Mouse (Mus musculus) lung, postnatal 25 days (tissue): Measurements from ENCODE around the gene Fam193b.
"Not testable (repeated sequence)": the region's sequence is repeated elsewhere in the genome, so short reads cannot be mapped to it uniquely, and the experiment has no call there.

Experiments used
- DNase-seq: peaks from one replicate; pipeline ENCODE4 v3.0.0; 2022; ENCODE audit warnings: low spot score

Gene Fam193b

GRCm38 (mm10) chr13:55571027-55571751, at the start of gene Fam193b:
Gene Fam193b, minus strand, starts transcription at chr13:55571120.
- DNase-seq, result peak; percentile 95

GRCm38 (mm10) chr13:55620275-55620674, 49.4 kb upstream of the Fam193b start:
- DNase-seq, result no peak

DNA sequence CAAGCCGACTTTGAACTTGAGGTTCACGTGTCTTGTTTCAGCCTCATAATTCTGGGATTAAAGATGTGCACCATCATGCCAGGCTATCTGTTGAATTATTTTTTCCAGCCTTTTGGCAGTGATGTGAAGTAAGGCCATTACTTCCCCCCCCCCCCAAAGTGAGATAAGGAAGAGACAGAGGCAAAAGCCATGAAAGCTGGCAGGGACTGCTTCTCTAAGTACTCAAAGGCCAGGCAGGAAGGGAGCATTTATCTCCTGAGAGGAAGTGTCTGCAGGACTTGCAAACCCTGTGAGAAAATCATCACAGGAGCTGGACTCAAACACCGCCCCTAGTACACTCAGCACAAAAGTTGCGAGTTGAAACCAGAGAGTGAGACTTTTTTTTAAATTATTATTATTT, 48.4 kb upstream of the Fam193b start:
- DNase-seq, result no peak

- no peak for DNase-seq
Measured at GRCm38 (mm10) chr13:55613471-55613870, 42.6 kb upstream of the Fam193b start.

GRCm38 (mm10) chr13:55611996-55612395, 41.1 kb upstream of the Fam193b start:
- DNase-seq, result no peak

- DNase-seq, result no peak
Measured at GRCm38 (mm10) chr13:55607624-55608006, 36.7 kb upstream of the Fam193b start.

DNA sequence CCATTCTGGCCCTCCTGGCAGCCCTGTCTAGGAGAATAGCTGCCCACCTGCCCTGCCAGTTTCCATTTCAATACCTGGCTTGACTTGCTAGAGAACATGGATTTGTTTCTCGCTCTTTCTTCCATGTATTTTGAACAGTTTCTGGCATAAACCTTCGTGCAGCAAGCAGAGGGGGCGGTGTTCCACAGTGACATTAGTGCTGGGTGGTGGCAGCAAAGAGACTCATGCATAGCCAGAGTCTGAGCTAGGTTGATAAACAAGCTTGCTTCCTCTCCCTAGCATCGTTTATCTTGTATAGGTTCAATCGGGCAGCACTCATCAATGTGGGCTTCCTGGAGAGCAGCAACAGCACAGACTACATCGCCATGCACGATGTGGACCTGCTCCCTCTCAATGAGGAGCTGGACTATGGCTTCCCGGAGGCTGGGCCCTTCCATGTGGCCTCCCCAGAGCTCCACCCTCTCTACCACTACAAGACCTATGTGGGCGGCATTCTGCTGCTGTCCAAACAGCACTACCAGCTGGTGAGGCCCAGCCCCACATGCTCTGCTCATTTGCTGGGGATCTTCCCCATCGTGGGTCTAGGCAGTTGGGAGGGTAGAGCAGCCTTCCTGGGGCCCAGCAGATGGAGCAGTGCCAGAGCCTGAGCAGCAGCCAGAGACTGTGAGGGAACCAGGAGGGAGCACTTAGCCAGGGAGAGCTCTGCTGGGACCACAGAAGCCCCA, 36.1 kb upstream of the Fam193b start:
- no peak for DNase-seq

DNA sequence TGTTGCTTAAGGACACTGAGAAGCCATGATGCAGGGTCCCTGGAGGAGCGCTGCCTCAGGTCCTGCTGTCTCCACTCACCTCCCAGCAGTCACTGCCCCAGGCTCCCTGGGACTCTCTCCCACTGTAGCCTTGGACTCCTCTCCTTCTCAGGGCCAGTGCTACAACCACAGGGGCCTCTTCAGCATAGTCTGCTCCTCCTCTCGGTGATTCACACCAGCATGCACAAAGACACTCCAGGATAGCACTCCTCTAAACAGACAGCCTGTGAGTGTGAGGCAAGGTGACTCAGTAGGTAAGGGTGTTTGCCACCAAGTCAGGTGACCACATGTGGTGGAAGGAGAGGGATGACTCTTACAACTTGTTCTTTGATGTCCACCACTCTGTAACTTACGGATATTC, 33.7 kb upstream of the Fam193b start:
- no peak for DNase-seq

GRCm38 (mm10) chr13:55601611-55602010, 30.7 kb upstream of the Fam193b start:
- DNase-seq, result peak; percentile 79

- DNase-seq, result peak; percentile 34
Measured at GRCm38 (mm10) chr13:55600657-55601056, 29.7 kb upstream of the Fam193b start.

DNA sequence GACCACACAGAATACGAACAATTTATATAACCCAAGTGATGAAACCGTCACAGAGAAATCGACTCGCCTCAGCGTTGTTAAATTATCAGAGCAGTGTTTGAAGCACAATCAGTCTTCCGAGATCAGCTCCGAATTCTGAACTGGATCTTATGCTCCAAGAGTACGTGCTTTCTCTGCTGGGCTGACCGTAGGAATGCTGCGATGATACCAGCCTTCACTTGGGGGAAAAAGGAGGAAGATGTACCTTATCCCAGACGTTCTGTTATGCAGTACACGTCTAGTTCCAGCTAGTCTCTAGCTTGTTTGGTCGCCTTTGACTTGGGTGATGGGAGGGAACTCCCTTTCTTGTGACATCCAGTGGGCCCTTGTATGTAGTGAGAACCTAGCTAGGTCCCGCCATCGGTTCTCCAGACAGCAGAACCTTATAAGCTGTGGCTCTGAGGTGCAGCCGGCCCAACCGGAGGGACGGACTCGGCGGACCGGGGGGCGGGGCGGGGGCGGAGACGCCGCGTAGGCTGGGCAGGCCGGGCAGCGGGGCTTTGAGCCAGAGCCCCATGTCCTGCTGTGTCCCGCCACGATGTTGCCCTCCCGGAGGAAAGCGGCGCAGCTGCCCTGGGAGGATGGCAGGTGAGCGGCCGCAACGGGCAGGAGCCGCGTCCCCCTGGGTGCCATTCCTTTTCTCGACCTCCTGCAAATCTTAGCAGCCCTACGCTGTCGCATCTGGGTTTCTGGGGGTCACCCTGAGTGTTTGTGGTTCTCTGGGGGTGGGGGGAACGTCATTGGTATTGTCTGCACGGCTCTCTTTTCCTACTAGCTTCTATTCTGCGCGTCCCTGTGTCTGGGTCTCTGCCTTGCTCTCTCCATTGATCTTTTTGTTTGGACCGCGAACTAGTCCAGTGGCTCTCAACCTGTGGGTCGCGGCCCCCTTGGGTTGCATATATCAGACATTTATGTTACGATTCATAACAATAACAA, 28.9 kb upstream of the Fam193b start, which contains the start of gene B4galt7:
TSS of gene B4galt7 (plus strand) at position 331 of the 975 bp plus-strand sequence.
- peak; percentile 85 for DNase-seq

DNA sequence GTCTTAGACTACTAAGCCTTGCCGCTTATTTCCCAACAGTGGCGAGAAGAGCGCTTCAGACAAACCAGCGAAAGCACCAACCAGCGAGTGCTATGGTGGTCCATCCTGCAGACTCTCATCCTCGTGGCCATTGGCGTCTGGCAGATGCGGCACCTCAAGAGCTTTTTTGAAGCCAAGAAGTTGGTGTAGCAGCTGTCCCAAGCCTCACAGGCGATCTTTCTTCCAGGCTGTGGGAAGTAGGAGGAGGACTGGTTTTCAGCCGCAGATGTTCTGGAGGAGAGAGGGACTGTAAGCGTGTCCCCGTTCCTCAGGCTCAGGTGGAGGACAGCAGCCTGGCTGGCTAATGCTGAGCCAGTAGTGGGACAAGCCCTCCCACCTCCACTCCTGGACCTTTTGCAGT, 25.9 kb upstream of the Fam193b start:
- DNase-seq, result no peak

GRCm38 (mm10) chr13:55595375-55595774, 24.5 kb upstream of the Fam193b start:
- DNase-seq, result no peak

- no peak for DNase-seq
Measured at GRCm38 (mm10) chr13:55593254-55593747, 22.4 kb upstream of the Fam193b start.

GRCm38 (mm10) chr13:55592512-55593253, 21.8 kb upstream of the Fam193b start:
- peak; percentile 96 for DNase-seq

DNA sequence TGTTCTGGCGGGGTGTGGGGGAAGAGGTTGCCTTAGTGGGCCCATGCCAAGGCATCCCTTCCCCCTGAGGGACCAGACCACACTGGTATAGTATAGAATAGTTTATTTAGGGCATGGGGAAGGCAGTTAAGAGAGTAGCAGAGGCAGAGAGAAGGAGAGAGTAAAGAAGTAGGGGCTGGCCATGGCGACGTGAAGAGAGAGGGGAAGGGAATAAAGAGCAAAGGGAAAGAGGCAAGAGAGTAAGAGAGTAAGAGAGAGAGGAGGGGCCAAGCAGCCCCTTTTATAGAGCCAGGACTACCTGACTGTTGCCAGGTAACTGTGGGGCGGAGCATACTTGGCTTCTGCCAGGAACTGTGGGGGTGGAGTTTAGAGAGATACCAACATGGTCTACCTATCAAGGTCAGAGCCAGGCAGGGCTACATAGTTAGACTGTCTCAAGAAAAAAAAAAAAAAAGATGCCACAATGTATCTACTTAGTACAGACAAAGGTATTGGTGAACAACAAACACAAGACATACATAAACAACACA, 21.1 kb upstream of the Fam193b start:
- DNase-seq, result no peak

DNA sequence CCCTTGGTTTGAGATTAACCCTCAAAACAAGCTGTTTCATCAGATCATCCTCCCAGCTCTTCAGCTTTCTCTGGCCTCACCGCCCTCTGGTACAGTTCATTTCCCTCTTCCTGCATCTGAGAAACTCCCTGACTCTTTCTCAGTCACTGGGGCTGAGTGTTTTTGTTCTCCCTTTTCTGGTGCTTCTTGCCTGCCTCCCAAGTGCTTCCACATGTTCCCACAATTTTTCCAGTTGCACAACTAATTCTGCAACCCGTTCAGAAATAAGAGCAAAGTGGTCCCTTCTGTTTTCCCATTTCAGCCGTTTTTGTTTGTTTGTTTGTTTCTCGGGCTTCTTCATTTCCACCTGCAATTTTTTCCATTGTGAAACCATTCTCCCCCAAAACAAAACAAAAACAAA, 7.2 kb upstream of the Fam193b start:
- DNase-seq, result no peak

DNA sequence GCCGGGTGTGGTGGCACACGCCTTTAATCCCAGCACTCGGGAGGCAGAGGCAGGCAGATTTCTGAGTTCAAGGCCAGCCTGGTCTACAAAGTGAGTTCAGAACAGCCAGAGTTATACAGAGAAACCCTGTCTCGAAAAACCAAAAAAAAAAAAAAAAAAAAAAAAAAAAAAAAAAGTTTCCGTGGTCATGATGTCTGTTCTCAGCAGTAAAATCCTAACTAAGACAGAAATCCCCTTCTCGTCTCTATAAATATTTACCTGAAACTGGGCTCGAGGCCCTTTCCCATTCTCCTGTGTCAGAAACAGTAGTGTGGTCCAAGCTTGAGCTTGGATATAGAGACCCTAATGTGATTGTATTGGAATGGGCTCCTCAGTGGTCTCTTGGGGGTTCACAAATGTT, 6.0 kb upstream of the Fam193b start:
- DNase-seq, result not testable (repeated sequence)

GRCm38 (mm10) chr13:55575932-55576331, 5.0 kb upstream of the Fam193b start:
- no peak for DNase-seq

- DNase-seq, result no peak
Measured at GRCm38 (mm10) chr13:55574321-55574720, 3.4 kb upstream of the Fam193b start.

GRCm38 (mm10) chr13:55573432-55573831, 2.5 kb upstream of the Fam193b start, which contains the start of gene Tmed9:
Gene Tmed9, plus strand, starts transcription at chr13:55573732.
- DNase-seq, result no peak
